Mouse (Mus musculus): ENCODE measurements at regions not wholly inside any gene's neighbourhood (a gene's known extent, or its start where the extent isn't known, plus 50 kb on each side); places are given as distances from the start of the nearest gene placed in this dataset.

DNA sequence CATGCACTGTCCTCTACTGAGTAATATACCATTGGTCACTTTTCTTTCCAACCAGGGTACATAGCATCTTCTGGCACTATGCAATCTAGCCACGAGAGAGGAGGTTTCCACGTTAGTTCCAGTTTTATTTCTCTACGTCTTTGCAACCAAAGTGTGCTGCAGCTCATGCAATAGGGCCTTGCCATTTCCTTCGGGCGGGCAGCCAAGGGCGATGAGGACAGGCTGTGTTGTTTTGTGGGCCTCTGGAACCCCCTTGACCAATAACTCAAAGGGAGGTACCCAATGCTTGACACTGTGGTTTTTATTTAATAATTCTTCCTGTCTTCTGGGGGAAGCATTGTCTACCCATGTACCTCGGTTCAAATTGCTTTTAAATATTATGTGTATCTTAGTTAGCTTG, 139.0 kb downstream of the Csl start:
- TF ChIP-seq CTCF (IDR thresholded peaks at IDR 0.05; ENCODE audit: low read depth, low read length) (no peak), POLR2A (IDR thresholded peaks at IDR 0.05; ENCODE audit: insufficient read depth, low read length) (no peak)

Data from ES-Bruce4 (cell line).